In genomic region chr7:93067464-93068015, GRCm38 (mm10) we compare ENCODE assay signal across 20 mouse cellular contexts. TPM values are rescaled to one million over a fixed set of nuclear protein-coding genes. Genes with fewer than 3 reads are reported as not detected.
A peak's percentile ranks its signal among the peaks of the same experiment; 100 is the strongest.
DNase-seq lines count a peak whose midpoint lies in the region; ATAC-seq lines count a peak whose summit lies in the region.
"Had no signal": no experiment of that assay in that cellular context is flagged by ENCODE, and none has a peak within 500 bp of the region (broad histone marks: within the 10 kb centered on the region; RNA-seq: fewer than 3 reads in every experiment).

No protein-coding gene starts in this region.

- WGBS in midbrain, embryonic 11.5 days: 10% methylated on average over 7 of the region's 7 CpGs
- 12% methylated on average over 7 of the region's 7 CpGs for WGBS in midbrain, embryonic 16.5 days
- WGBS in embryonic facial prominence, embryonic 11.5 days: 43% methylated on average over 7 of the region's 7 CpGs
- WGBS in forebrain, embryonic 15.5 days: 13% methylated on average over 7 of the region's 7 CpGs

- H3K36me3 ChIP-seq in midbrain, embryonic 11.5 days (ENCODE audit: control insufficient read depth, insufficient read depth, low read length): no peaks in the 10 kb centered on the region
- H3K36me3 ChIP-seq in midbrain, embryonic 16.5 days (ENCODE audit: control insufficient read depth, insufficient read depth, low read length): no peaks in the 10 kb centered on the region
- no peaks in the 10 kb centered on the region for H3K36me3 ChIP-seq in embryonic facial prominence, embryonic 11.5 days (replicated peaks; ENCODE audit: control insufficient read depth, insufficient read depth, low read depth, low read length)
- H3K36me3 ChIP-seq in forebrain, embryonic 15.5 days: no peaks in the 10 kb centered on the region
- H3K36me3 ChIP-seq: heart, embryonic 15.5 days; hindbrain, embryonic 12.5 days; neural tube, embryonic 15.5 days had no signal

- peak; percentile 57 for ATAC-seq in midbrain, embryonic 11.5 days (ENCODE audit: low FRiP score)
- no peak for ATAC-seq in midbrain, embryonic 16.5 days
- ATAC-seq in embryonic facial prominence, embryonic 11.5 days (replicated peaks; ENCODE audit: insufficient number of reproducible peaks, low FRiP score, low TSS enrichment, low read depth): no peak
- peak; percentile 33; the same call in 1 of the 2 replicates for ATAC-seq in forebrain, embryonic 15.5 days (replicated peaks)

- no peak for DNase-seq in midbrain, embryonic 11.5 days (ENCODE audit: low spot score, missing footprints)
- DNase-seq in embryonic facial prominence, embryonic 11.5 days (ENCODE audit: low spot score): peak; percentile 34
- peak; percentile 28 for DNase-seq in retina, embryonic 14.5 days (ENCODE audit: low spot score)
- DNase-seq in layer of hippocampus, adult 9-10 months (ENCODE audit: low spot score): no peak
- DNase-seq in urinary bladder, postnatal 4 days (ENCODE audit: low spot score in 2 of 2): no peak
- DNase-seq in adipocyte (ENCODE audit: low spot score): no peak
- DNase-seq: cerebellum, postnatal 14 days; heart, adult 11 months; kidney, adult 11 months; kidney, postnatal 25 days; lung, postnatal 4 days; thymus, postnatal 14 days had no signal

- no peaks in the 10 kb centered on the region for H3K27me3 ChIP-seq in midbrain, embryonic 11.5 days (ENCODE audit: control insufficient read depth, insufficient read depth, low read length)
- no peaks in the 10 kb centered on the region; the same call in 1 of the 2 replicates for H3K27me3 ChIP-seq in midbrain, embryonic 16.5 days (ENCODE audit: control insufficient read depth, insufficient read depth, low read depth, low read length)
- no peaks in the 10 kb centered on the region for H3K27me3 ChIP-seq in embryonic facial prominence, embryonic 11.5 days (ENCODE audit: control insufficient read depth, insufficient read depth, low read length)
- H3K27me3 ChIP-seq in forebrain, embryonic 15.5 days: no peaks in the 10 kb centered on the region
- H3K27me3 ChIP-seq: heart, embryonic 15.5 days; hindbrain, embryonic 12.5 days; neural tube, embryonic 15.5 days had no signal

- peaks cover 2% of the 10 kb centered on the region; the same call in 1 of the 2 replicates for H3K9me3 ChIP-seq in midbrain, embryonic 11.5 days (ENCODE audit: control insufficient read depth, low read length)
- 0 out of 2 replicates have a peak, but pooled peaks cover 3% of the 10 kb centered on the region for H3K9me3 ChIP-seq in midbrain, embryonic 16.5 days (replicated peaks; ENCODE audit: control insufficient read depth, low read length, poor library complexity, severe bottlenecking)
- H3K9me3 ChIP-seq in embryonic facial prominence, embryonic 11.5 days (replicated peaks; ENCODE audit: control insufficient read depth, low read length): no peaks in the 10 kb centered on the region
- H3K9me3 ChIP-seq in forebrain, embryonic 15.5 days: no peaks in the 10 kb centered on the region
- H3K9me3 ChIP-seq: heart, embryonic 15.5 days; neural tube, embryonic 15.5 days had no signal

- H3K4me3 ChIP-seq in midbrain, embryonic 11.5 days (ENCODE audit: low read depth, low read length): no peak overlapping the region
- no peak overlapping the region for H3K4me3 ChIP-seq in midbrain, embryonic 16.5 days (ENCODE audit: low read depth, low read length)
- no peak overlapping the region for H3K4me3 ChIP-seq in embryonic facial prominence, embryonic 11.5 days (ENCODE audit: low read depth, low read length)
- no peak overlapping the region for H3K4me3 ChIP-seq in forebrain, embryonic 15.5 days
- H3K4me3 ChIP-seq: erythroblast, embryonic 14.5 days; heart, embryonic 15.5 days; hindbrain, embryonic 12.5 days; neural tube, embryonic 15.5 days had no signal

- H3K4me1 ChIP-seq in midbrain, embryonic 11.5 days (ENCODE audit: control insufficient read depth, insufficient read depth, low read length): peaks cover 21% of the 10 kb centered on the region
- peaks cover 3% of the 10 kb centered on the region for H3K4me1 ChIP-seq in midbrain, embryonic 16.5 days (ENCODE audit: control insufficient read depth, insufficient read depth, low read length)
- no peaks in the 10 kb centered on the region for H3K4me1 ChIP-seq in embryonic facial prominence, embryonic 11.5 days (ENCODE audit: control insufficient read depth, insufficient read depth, low read length)
- H3K4me1 ChIP-seq in forebrain, embryonic 15.5 days: peaks cover 13% of the 10 kb centered on the region
- H3K4me1 ChIP-seq: heart, embryonic 15.5 days had no signal

- 0 out of 2 replicates have a peak overlapping the region, but pooled peaks have one; percentile 4 for H3K4me2 ChIP-seq in midbrain, embryonic 11.5 days
- no peak overlapping the region for H3K4me2 ChIP-seq in midbrain, embryonic 16.5 days (ENCODE audit: low read length)
- H3K4me2 ChIP-seq in embryonic facial prominence, embryonic 11.5 days (ENCODE audit: low read depth, low read length): no peak overlapping the region
- H3K4me2 ChIP-seq in forebrain, embryonic 15.5 days (replicated peaks): no peak overlapping the region
- H3K4me2 ChIP-seq: heart, embryonic 15.5 days; hindbrain, embryonic 12.5 days; neural tube, embryonic 15.5 days had no signal

- peak overlapping the region; percentile 22; the same call in 1 of the 2 replicates for H3K27ac ChIP-seq in midbrain, embryonic 11.5 days (ENCODE audit: low read depth, low read length)
- no peak overlapping the region for H3K27ac ChIP-seq in midbrain, embryonic 16.5 days (ENCODE audit: low read length)
- H3K27ac ChIP-seq in embryonic facial prominence, embryonic 11.5 days (replicated peaks; ENCODE audit: low read depth, low read length): no peak overlapping the region
- H3K27ac ChIP-seq in forebrain, embryonic 15.5 days (replicated peaks): no peak overlapping the region
- H3K27ac ChIP-seq: heart, embryonic 15.5 days; hindbrain, embryonic 12.5 days; liver, embryonic 14.5 days; neural tube, embryonic 15.5 days; stomach, postnatal 0 days had no signal

- no peak overlapping the region for H3K9ac ChIP-seq in midbrain, embryonic 11.5 days (ENCODE audit: low read length)
- no peak overlapping the region for H3K9ac ChIP-seq in midbrain, embryonic 16.5 days (ENCODE audit: low read depth, low read length)
- H3K9ac ChIP-seq in embryonic facial prominence, embryonic 11.5 days (replicated peaks; ENCODE audit: low read length): no peak overlapping the region
- H3K9ac ChIP-seq in forebrain, embryonic 15.5 days (replicated peaks): no peak overlapping the region
- H3K9ac ChIP-seq: heart, embryonic 15.5 days; hindbrain, embryonic 12.5 days; liver, embryonic 14.5 days; neural tube, embryonic 15.5 days had no signal

RNA-seq across cellular contexts. Expression of gene Fam181b, which starts 12.1 kb away (rescaled TPM):
- 53.7 and 66.6 TPM in 2 replicates for polyA plus RNA-seq in midbrain, embryonic 11.5 days (2014; fragmentation: Nextera tagmentation; extraction: Ambion mirVana)
- 28.0 and 33.6 TPM in 2 replicates for polyA plus RNA-seq in midbrain, embryonic 16.5 days (2015; fragmentation: Nextera tagmentation; extraction: Ambion mirVana)
- 7.1 and 8.1 TPM in 2 replicates for polyA plus RNA-seq in embryonic facial prominence, embryonic 11.5 days (2014; fragmentation: Nextera tagmentation; extraction: Ambion mirVana)
- polyA plus RNA-seq in forebrain, embryonic 15.5 days (2015; fragmentation: Nextera tagmentation; extraction: Ambion mirVana): 33.6 and 35.6 TPM in 2 replicates
- polyA plus RNA-seq: erythroblast, embryonic 14.5 days had no signal

Comparison
In these comparisons a context has a peak if more than half of its experiments do, and no peak if none do; other contexts are left out.
1. ATAC-seq: peak in midbrain, embryonic 11.5 days (single experiment) and forebrain, embryonic 15.5 days (single experiment); none in midbrain, embryonic 16.5 days (single experiment) and embryonic facial prominence, embryonic 11.5 days (single experiment).
2. DNase-seq: peak in embryonic facial prominence, embryonic 11.5 days (single experiment) and retina, embryonic 14.5 days (single experiment); none in midbrain, embryonic 11.5 days (single experiment), layer of hippocampus, adult 9-10 months (single experiment), urinary bladder, postnatal 4 days (0 of 2) and adipocyte (single experiment).